Comparison of ENCODE assay signal across 14 mouse cellular contexts in genomic region chrX:52694392-52694791, GRCm38 (mm10).
DNase-seq lines count a peak whose midpoint lies in the region; ATAC-seq and TF ChIP-seq lines count a peak whose summit lies in the region.
"Had no signal": no experiment of that assay in that cellular context is flagged by ENCODE, and none has a peak within 500 bp of the region (broad histone marks: within the 10 kb centered on the region; RNA-seq: fewer than 3 reads in every experiment).

No protein-coding gene starts in this region.

- no peaks in the 10 kb centered on the region for H3K9me3 ChIP-seq in hindbrain, postnatal 0 days (ENCODE audit: low read length)
- no peaks in the 10 kb centered on the region for H3K9me3 ChIP-seq in hindbrain, embryonic 12.5 days (replicated peaks)
- no peaks in the 10 kb centered on the region for H3K9me3 ChIP-seq in midbrain, embryonic 14.5 days (ENCODE audit: control insufficient read depth, low read length)
- H3K9me3 ChIP-seq in midbrain, embryonic 16.5 days (replicated peaks; ENCODE audit: control insufficient read depth, low read length, poor library complexity, severe bottlenecking) = no peaks in the 10 kb centered on the region
- H3K9me3 ChIP-seq: embryonic facial prominence, embryonic 15.5 days; liver, embryonic 13.5 days had no signal

- H3K4me2 ChIP-seq in hindbrain, postnatal 0 days (ENCODE audit: low read depth, low read length) = no peak overlapping the region
- H3K4me2 ChIP-seq in hindbrain, embryonic 12.5 days (replicated peaks) = no peak overlapping the region
- no peak overlapping the region for H3K4me2 ChIP-seq in midbrain, embryonic 14.5 days (ENCODE audit: low read length)
- H3K4me2 ChIP-seq in midbrain, embryonic 16.5 days (ENCODE audit: low read length) = no peak overlapping the region
- H3K4me2 ChIP-seq: embryonic facial prominence, embryonic 15.5 days; liver, embryonic 13.5 days had no signal

- TF ChIP-seq CTCF in hindbrain, postnatal 0 days (IDR thresholded peaks at IDR 0.05; ENCODE audit: low read depth) = peak; percentile 48

- DNase-seq in hindbrain, postnatal 0 days (ENCODE audit: low spot score) = peak; percentile 15
- DNase-seq in midbrain, embryonic 14.5 days = peak; percentile 26
- peak; percentile 1 for DNase-seq in R1 (ENCODE audit: low read depth, low spot score)
- peak; percentile 0 for DNase-seq in skeletal muscle tissue, adult 2 months (ENCODE audit: low read depth, low spot score)
- DNase-seq in adrenal gland, adult 8-10 months = no peak
- DNase-seq in frontal cortex, postnatal 10 days (ENCODE audit: low spot score in 2 of 2) = no peak
- DNase-seq: cerebellum, adult 8-10 months; liver, embryonic 13.5 days had no signal

- H3K27me3 ChIP-seq in hindbrain, postnatal 0 days (ENCODE audit: insufficient read depth, low read length) = no peaks in the 10 kb centered on the region
- no peaks in the 10 kb centered on the region for H3K27me3 ChIP-seq in hindbrain, embryonic 12.5 days
- H3K27me3 ChIP-seq in midbrain, embryonic 14.5 days (ENCODE audit: control insufficient read depth, insufficient read depth, low read length) = no peaks in the 10 kb centered on the region
- H3K27me3 ChIP-seq in midbrain, embryonic 16.5 days (ENCODE audit: control insufficient read depth, insufficient read depth, low read depth, low read length) = no peaks in the 10 kb centered on the region
- H3K27me3 ChIP-seq: embryonic facial prominence, embryonic 15.5 days; liver, embryonic 13.5 days had no signal

- no peak for ATAC-seq in hindbrain, postnatal 0 days
- ATAC-seq in hindbrain, embryonic 12.5 days (ENCODE audit: low FRiP score) = no peak
- ATAC-seq in midbrain, embryonic 14.5 days (ENCODE audit: low FRiP score, low TSS enrichment) = no peak
- ATAC-seq in midbrain, embryonic 16.5 days = no peak
- ATAC-seq: activated CD4-positive, CD25-positive, alpha-beta regulatory T cell, adult 4 months; forebrain, embryonic 16.5 days had no signal

- H3K36me3 ChIP-seq in hindbrain, postnatal 0 days (ENCODE audit: insufficient read depth, low read length) = no peaks in the 10 kb centered on the region
- H3K36me3 ChIP-seq in hindbrain, embryonic 12.5 days = no peaks in the 10 kb centered on the region
- no peaks in the 10 kb centered on the region for H3K36me3 ChIP-seq in midbrain, embryonic 14.5 days (ENCODE audit: control insufficient read depth, insufficient read depth, low read length)
- H3K36me3 ChIP-seq in midbrain, embryonic 16.5 days (ENCODE audit: control insufficient read depth, insufficient read depth, low read length) = no peaks in the 10 kb centered on the region
- H3K36me3 ChIP-seq: embryonic facial prominence, embryonic 15.5 days; liver, embryonic 13.5 days had no signal

- no peak overlapping the region for H3K27ac ChIP-seq in hindbrain, postnatal 0 days
- no peak overlapping the region for H3K27ac ChIP-seq in hindbrain, embryonic 12.5 days
- no peak overlapping the region for H3K27ac ChIP-seq in midbrain, embryonic 14.5 days (replicated peaks; ENCODE audit: low read depth, low read length)
- no peak overlapping the region for H3K27ac ChIP-seq in midbrain, embryonic 16.5 days (ENCODE audit: low read length)
- H3K27ac ChIP-seq: embryonic facial prominence, embryonic 15.5 days; liver, embryonic 13.5 days had no signal

- WGBS in hindbrain, postnatal 0 days = 58% methylated on average over 2 of the region's 2 CpGs
- WGBS in hindbrain, embryonic 12.5 days = 52% methylated on average over 2 of the region's 2 CpGs
- 59% methylated on average over 2 of the region's 2 CpGs for WGBS in midbrain, embryonic 14.5 days
- WGBS in midbrain, embryonic 16.5 days = 49% methylated on average over 2 of the region's 2 CpGs

- H3K4me1 ChIP-seq in hindbrain, postnatal 0 days (ENCODE audit: insufficient read depth, low read length) = no peaks in the 10 kb centered on the region
- H3K4me1 ChIP-seq in hindbrain, embryonic 12.5 days = no peaks in the 10 kb centered on the region
- H3K4me1 ChIP-seq in midbrain, embryonic 14.5 days (ENCODE audit: control insufficient read depth, insufficient read depth, low read length) = no peaks in the 10 kb centered on the region
- H3K4me1 ChIP-seq in midbrain, embryonic 16.5 days (ENCODE audit: control insufficient read depth, insufficient read depth, low read length) = no peaks in the 10 kb centered on the region
- H3K4me1 ChIP-seq: embryonic facial prominence, embryonic 15.5 days; liver, embryonic 13.5 days had no signal

- no peak overlapping the region for H3K9ac ChIP-seq in hindbrain, postnatal 0 days (replicated peaks; ENCODE audit: low read length)
- H3K9ac ChIP-seq in hindbrain, embryonic 12.5 days = no peak overlapping the region
- H3K9ac ChIP-seq in midbrain, embryonic 14.5 days (replicated peaks; ENCODE audit: low read length) = no peak overlapping the region
- H3K9ac ChIP-seq in midbrain, embryonic 16.5 days (ENCODE audit: low read depth, low read length) = no peak overlapping the region
- H3K9ac ChIP-seq: embryonic facial prominence, embryonic 15.5 days; liver, embryonic 13.5 days had no signal

- no peak overlapping the region for H3K4me3 ChIP-seq in hindbrain, postnatal 0 days (ENCODE audit: low read length)
- H3K4me3 ChIP-seq in hindbrain, embryonic 12.5 days = no peak overlapping the region
- no peak overlapping the region for H3K4me3 ChIP-seq in midbrain, embryonic 14.5 days (replicated peaks; ENCODE audit: low read depth, low read length)
- no peak overlapping the region for H3K4me3 ChIP-seq in midbrain, embryonic 16.5 days (ENCODE audit: low read depth, low read length)
- H3K4me3 ChIP-seq: embryonic facial prominence, embryonic 15.5 days; liver, embryonic 13.5 days; myocyte had no signal

Comparison
In these comparisons a context has a peak if more than half of its experiments do, and no peak if none do; other contexts are left out.
1. DNase-seq: peak in hindbrain, postnatal 0 days (single experiment), midbrain, embryonic 14.5 days (single experiment), R1 (single experiment) and skeletal muscle tissue, adult 2 months (single experiment); none in adrenal gland, adult 8-10 months (single experiment) and frontal cortex, postnatal 10 days (0 of 2).